Mouse (Mus musculus): Measurements from ENCODE around the gene Aftph. TPM values are rescaled to one million over a fixed set of nuclear protein-coding genes. Genes with fewer than 3 reads are reported as not detected.

Aftph gene
- polyA plus RNA-seq, 1 experiment from 2014 or later, result 9.2 TPM

Other genes with a start within 250 kb of the Aftph start
- 32.0 and 33.7 TPM in 2 replicates for gene Sertad2, start 198.3 kb downstream of the Aftph start, polyA plus RNA-seq (2015; fragmentation: Nextera tagmentation; extraction: Ambion mirVana)
- 34.8 and 36.5 TPM in 2 replicates for gene Lgalsl, start 89.5 kb upstream of the Aftph start, polyA plus RNA-seq (2015; fragmentation: Nextera tagmentation; extraction: Ambion mirVana)

Measured in heart, embryonic 15.5 days (tissue).